Mouse (Mus musculus) B cell, adult 2 months (primary cell): Measurements from ENCODE around the gene H13.

ENCODE experiments used
- DNase-seq, 2 experiments: peaks; one replicate each; pipeline ENCODE4 v3.0.0; 2022

H13 gene

GRCm38 (mm10) chr2:152669256-152669638 is at the start of gene H13:
TSS of gene H13 (plus strand) at chr2:152669461.
- DNase-seq: peak; percentile 96

- no peak for DNase-seq
These were observed 48.7 kb upstream of the H13 start for GRCm38 (mm10) chr2:152620367-152621134.

- DNase-seq: no peak
These were observed 47.1 kb upstream of the H13 start for GRCm38 (mm10) chr2:152622151-152622550.

GRCm38 (mm10) chr2:152622953-152623352 is 46.3 kb upstream of the H13 start, which contains the start of gene Defb25:
TSS of gene Defb25 (minus strand) at chr2:152623053.
- DNase-seq: no peak

- DNase-seq: no peak
These were observed 44.7 kb upstream of the H13 start for GRCm38 (mm10) chr2:152624566-152624965.

GRCm38 (mm10) chr2:152625256-152625655 is 44.0 kb upstream of the H13 start:
- DNase-seq: no peak

- no peak for DNase-seq
These were observed 42.3 kb upstream of the H13 start, which contains the start of gene Rem1 for GRCm38 (mm10) chr2:152626774-152627591. TSS of gene Rem1 (plus strand) at chr2:152626951.

GRCm38 (mm10) chr2:152628066-152628465 is 41.2 kb upstream of the H13 start:
- no peak for DNase-seq

- no peak for DNase-seq
These were observed 40.0 kb upstream of the H13 start for GRCm38 (mm10) chr2:152629239-152629638.

- no peak for DNase-seq
These were observed 39.4 kb upstream of the H13 start for GRCm38 (mm10) chr2:152629904-152630303.

GRCm38 (mm10) chr2:152633334-152633733 is 35.9 kb upstream of the H13 start:
- no peak for DNase-seq

- DNase-seq: no peak
These were observed 35.0 kb upstream of the H13 start for GRCm38 (mm10) chr2:152634311-152634710.

GRCm38 (mm10) chr2:152636246-152637005 is 32.8 kb upstream of the H13 start:
- DNase-seq: no peak

- DNase-seq: no peak
These were observed 32.3 kb upstream of the H13 start for GRCm38 (mm10) chr2:152637006-152637322.

GRCm38 (mm10) chr2:152637381-152637780 is 31.9 kb upstream of the H13 start:
- DNase-seq: no peak

GRCm38 (mm10) chr2:152638865-152639264 is 30.4 kb upstream of the H13 start:
- DNase-seq: no peak

- no peak for DNase-seq
These were observed 29.7 kb upstream of the H13 start for GRCm38 (mm10) chr2:152639406-152640113.

- no peak for DNase-seq
These were observed 16.2 kb upstream of the H13 start for GRCm38 (mm10) chr2:152652901-152653620.

GRCm38 (mm10) chr2:152653874-152654715 is 15.2 kb upstream of the H13 start:
- no peak for DNase-seq

GRCm38 (mm10) chr2:152657398-152657797 is 11.9 kb upstream of the H13 start:
- DNase-seq: peak; percentile 13 to 26

- DNase-seq: no peak
These were observed 8.1 kb upstream of the H13 start for GRCm38 (mm10) chr2:152661163-152661562.
